Mouse (Mus musculus) stomach, embryonic 14.5 days (tissue): ENCODE measurements around the gene Olig2. TPM values are rescaled to one million over a fixed set of nuclear protein-coding genes. Genes with fewer than 3 reads are reported as not detected.
A peak's percentile ranks its signal among the peaks of the same experiment; 100 is the strongest.

Experiments
- ATAC-seq: fragments of 200-750 bp; cut with Nextera tagmentation; 2 replicates; pipeline ENCODE4 v1.8.0; 2017; ENCODE audit warnings: low read depth, moderate TSS enrichment; ENCODE audit not compliant: insufficient number of reproducible peaks, insufficient read depth, low FRiP score
- H3K27ac ChIP-seq: fragments of 300-500 bp; sonication (generic); 2 replicates; pipeline ENCODE4 v1.5.1; 2014; ENCODE audit warnings: mild to moderate bottlenecking, low read length, moderate library complexity, mixed read lengths
- H3K27me3 ChIP-seq: fragments of 300-500 bp; sonication (generic); 2 replicates; pipeline ENCODE4 v1.6.1; 2014; ENCODE audit warnings: low read length, control low read depth, mixed read lengths; ENCODE audit not compliant: control insufficient read depth, insufficient read depth
- H3K36me3 ChIP-seq: fragments of 300-500 bp; sonication (generic); 2 replicates; pipeline ENCODE4 v1.6.1; 2014; ENCODE audit warnings: mild to moderate bottlenecking, control low read depth, low read length, moderate library complexity, mixed read lengths; ENCODE audit not compliant: control insufficient read depth, insufficient read depth
- H3K4me1 ChIP-seq: fragments of 300-500 bp; sonication (generic); 2 replicates; pipeline ENCODE4 v1.6.1; 2014; ENCODE audit warnings: low read length, control low read depth, mixed read lengths; ENCODE audit not compliant: control insufficient read depth, insufficient read depth
- H3K4me2 ChIP-seq: fragments of 300-500 bp; sonication (generic); replicated peaks from 2 replicates; pipeline ENCODE4 v1.6.1; 2014; ENCODE audit warnings: low read depth, low read length, control low read depth
- H3K4me3 ChIP-seq: fragments of 300-500 bp; sonication (generic); 2 replicates; pipeline ENCODE4 v1.5.1; 2014; ENCODE audit warnings: low read depth, low read length, control low read depth
- H3K9ac ChIP-seq: fragments of 300-500 bp; sonication (generic); replicated peaks from 2 replicates; pipeline ENCODE4 v1.6.1; 2014; ENCODE audit warnings: low read depth, mild to moderate bottlenecking, control low read depth, low read length, moderate library complexity, mixed read lengths
- H3K9me3 ChIP-seq: fragments of 300-500 bp; sonication (generic); 2 replicates; pipeline ENCODE4 v1.6.1; 2016; ENCODE audit warnings: low read depth, low read length, control low read depth; ENCODE audit not compliant: control insufficient read depth
- WGBS: fragments of 180-500 bp; shearing (Covaris S2); extraction: QIAGEN DNeasy Blood & Tissue Kit; methylation state at CpG from one replicate; pipeline ENCODE4 v1.1.7; 2014; 5-methylcytosine and 5-hydroxymethylcytosine counted together
- polyA plus RNA-seq: library from polyadenylated mRNA; unstranded; fragments of >200 nt; fragmentation: Nextera tagmentation; extraction: Ambion mirVana; gene quantifications from 2 replicates; pipeline ENCODE4 v1.2.1, GENCODE M21; 2014

The Olig2 gene
- not detected in 2 replicates for polyA plus RNA-seq

- Histone ChIP-seq H3K36me3 (no peaks in the 10 kb centered on the region), H3K4me3 (peak within 1 kb of the TSS; percentile 13; the same call in 1 of the 2 replicates), H3K9me3 (no peaks in the 10 kb centered on the region), H3K27ac (no peak within 1 kb of the TSS), H3K9ac (no peak within 1 kb of the TSS), H3K4me2 (peak within 1 kb of the TSS; percentile 37), H3K4me1 (0 out of 2 replicates have a peak, but pooled peaks cover 11% of the 10 kb centered on the region), H3K27me3 (peaks cover 94% of the 10 kb centered on the region)
- ATAC-seq = no peak
- WGBS = 1% methylated on average over 53 of the region's 53 CpGs
Observed at GRCm38 (mm10) chr16:91225233-91226037, at the start of gene Olig2. Gene Olig2 (plus strand): TSS chr16:91225457.

GRCm38 (mm10) chr16:91175892-91176291 is 49.4 kb upstream of the Olig2 start:
- no peak overlapping the region for H3K4me2 ChIP-seq
- no peak overlapping the region for H3K4me3 ChIP-seq
- no peak for ATAC-seq
- no peak overlapping the region for H3K27ac ChIP-seq
- no peak overlapping the region for H3K9ac ChIP-seq
- no peaks in the 10 kb centered on the region for H3K4me1 ChIP-seq
- no peaks in the 10 kb centered on the region for H3K9me3 ChIP-seq
- H3K36me3 ChIP-seq = no peaks in the 10 kb centered on the region
- WGBS = 59% methylated on average over 8 of the region's 8 CpGs
- no peaks in the 10 kb centered on the region for H3K27me3 ChIP-seq

- Histone ChIP-seq H3K4me1 (no peaks in the 10 kb centered on the region), H3K9ac (no peak overlapping the region), H3K9me3 (no peaks in the 10 kb centered on the region), H3K27ac (no peak overlapping the region), H3K4me2 (no peak overlapping the region), H3K27me3 (no peaks in the 10 kb centered on the region), H3K36me3 (no peaks in the 10 kb centered on the region), H3K4me3 (no peak overlapping the region)
- WGBS = 25% methylated on average over 8 of the region's 8 CpGs
- no peak for ATAC-seq
Observed at GRCm38 (mm10) chr16:91187046-91187445, 38.2 kb upstream of the Olig2 start.

- Histone ChIP-seq H3K27me3 (no peaks in the 10 kb centered on the region), H3K4me1 (no peaks in the 10 kb centered on the region), H3K36me3 (no peaks in the 10 kb centered on the region), H3K9ac (no peak overlapping the region), H3K9me3 (no peaks in the 10 kb centered on the region), H3K27ac (no peak overlapping the region), H3K4me2 (no peak overlapping the region), H3K4me3 (no peak overlapping the region)
- ATAC-seq = no peak
- WGBS = 71% methylated on average over 10 of the region's 10 CpGs
Observed at GRCm38 (mm10) chr16:91187662-91188061, 37.6 kb upstream of the Olig2 start.

GRCm38 (mm10) chr16:91188304-91188703 is 37.0 kb upstream of the Olig2 start:
- WGBS = 84% methylated on average over 12 of the region's 12 CpGs
- ATAC-seq = no peak
- Histone ChIP-seq H3K4me3 (no peak overlapping the region), H3K9ac (no peak overlapping the region), H3K27ac (no peak overlapping the region), H3K27me3 (no peaks in the 10 kb centered on the region), H3K4me2 (no peak overlapping the region), H3K4me1 (no peaks in the 10 kb centered on the region), H3K9me3 (no peaks in the 10 kb centered on the region), H3K36me3 (no peaks in the 10 kb centered on the region)

GRCm38 (mm10) chr16:91191233-91191632 is 34.0 kb upstream of the Olig2 start:
- WGBS = 79% methylated on average over 6 of the region's 6 CpGs
- Histone ChIP-seq H3K27ac (no peak overlapping the region), H3K9me3 (no peaks in the 10 kb centered on the region), H3K36me3 (no peaks in the 10 kb centered on the region), H3K9ac (no peak overlapping the region), H3K4me3 (no peak overlapping the region), H3K4me2 (no peak overlapping the region), H3K4me1 (no peaks in the 10 kb centered on the region), H3K27me3 (no peaks in the 10 kb centered on the region)
- ATAC-seq = no peak

GRCm38 (mm10) chr16:91191663-91192237 is 33.5 kb upstream of the Olig2 start:
- no peak for ATAC-seq
- H3K4me2 ChIP-seq = no peak overlapping the region
- H3K9me3 ChIP-seq = no peaks in the 10 kb centered on the region
- no peak overlapping the region for H3K4me3 ChIP-seq
- 79% methylated on average over 9 of the region's 9 CpGs for WGBS
- H3K27ac ChIP-seq = no peak overlapping the region
- no peak overlapping the region for H3K9ac ChIP-seq
- no peaks in the 10 kb centered on the region for H3K36me3 ChIP-seq
- H3K4me1 ChIP-seq = no peaks in the 10 kb centered on the region
- H3K27me3 ChIP-seq = no peaks in the 10 kb centered on the region

GRCm38 (mm10) chr16:91192672-91193354 is 32.4 kb upstream of the Olig2 start:
- no peaks in the 10 kb centered on the region for H3K4me1 ChIP-seq
- H3K27me3 ChIP-seq = no peaks in the 10 kb centered on the region
- H3K4me3 ChIP-seq = no peak overlapping the region
- no peaks in the 10 kb centered on the region for H3K36me3 ChIP-seq
- no peak overlapping the region for H3K9ac ChIP-seq
- WGBS = 42% methylated on average over 15 of the region's 15 CpGs
- H3K4me2 ChIP-seq = no peak overlapping the region
- H3K27ac ChIP-seq = no peak overlapping the region
- ATAC-seq = no peak
- H3K9me3 ChIP-seq = no peaks in the 10 kb centered on the region
